Mouse (Mus musculus): ENCODE results near the gene Htr6.

DNA sequence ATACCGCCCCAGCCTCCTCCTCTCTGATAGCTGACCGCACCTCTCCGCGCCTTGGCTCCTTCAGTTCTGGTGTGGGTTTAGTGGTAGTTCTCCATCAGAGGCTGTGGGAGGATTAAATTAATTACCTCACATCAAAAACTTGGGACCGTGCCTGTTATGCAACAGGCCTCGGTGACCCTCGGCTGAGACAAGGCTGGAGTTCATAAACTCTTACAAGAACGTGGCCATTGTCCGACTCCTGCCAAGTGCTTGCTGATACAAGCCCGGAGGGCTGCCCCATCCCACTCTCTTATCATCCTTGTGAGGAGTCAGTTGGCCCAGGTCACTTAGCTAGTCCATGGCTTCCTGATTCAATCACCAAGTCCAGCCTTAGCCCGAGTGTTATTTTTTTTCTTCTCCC lies 62.1 kb downstream of the Htr6 start:
- no peak for TF ChIP-seq CTCF (IDR thresholded peaks at IDR 0.05; ENCODE audit: borderline replicate concordance, control insufficient read depth, extremely low read depth, insufficient read depth, low read length, poor library complexity)
- TF ChIP-seq POLR2A (IDR thresholded peaks at IDR 0.05; ENCODE audit: control insufficient read depth, extremely low read depth, insufficient read depth, low read length, poor library complexity) = no peak
